Mouse (Mus musculus) liver, adult (tissue): ENCODE measurements at regions not wholly inside any gene's neighbourhood (a gene's known extent, or its start where the extent isn't known, plus 50 kb on each side); places are given as distances from the start of the nearest gene placed in this dataset.

Experiments
- GATA4 ChIP-seq: IDR thresholded peaks from 2 replicates; pipeline ENCODE4 v1.6.1; 2014; ENCODE audit warnings: mild to moderate bottlenecking, low read length; ENCODE audit not compliant: insufficient replicate concordance

- TF ChIP-seq GATA4: no peak
These were observed 613.6 kb upstream of the Pkn2 start for GRCm38 (mm10) chr3:143495389-143495788.

GRCm38 (mm10) chr3:143477916-143478610 lies 596.3 kb upstream of the Pkn2 start:
- TF ChIP-seq GATA4: no peak

GRCm38 (mm10) chr3:143475461-143475860 lies 593.7 kb upstream of the Pkn2 start:
- TF ChIP-seq GATA4: no peak

GRCm38 (mm10) chr3:143447005-143447709 lies 565.4 kb upstream of the Pkn2 start:
- TF ChIP-seq GATA4: no peak

- no peak for TF ChIP-seq GATA4
These were observed 535.6 kb upstream of the Pkn2 start for GRCm38 (mm10) chr3:143417401-143417800.

GRCm38 (mm10) chr3:143411655-143412054 lies 529.9 kb upstream of the Pkn2 start:
- TF ChIP-seq GATA4: no peak

- no peak for TF ChIP-seq GATA4
These were observed 517.2 kb upstream of the Pkn2 start for GRCm38 (mm10) chr3:143398966-143399365.

GRCm38 (mm10) chr3:143384357-143384756 lies 502.6 kb upstream of the Pkn2 start:
- TF ChIP-seq GATA4: no peak

- TF ChIP-seq GATA4: no peak
These were observed 497.4 kb upstream of the Pkn2 start for GRCm38 (mm10) chr3:143379193-143379592.

- TF ChIP-seq GATA4: no peak
These were observed 495.6 kb upstream of the Pkn2 start for GRCm38 (mm10) chr3:143377446-143377845.

GRCm38 (mm10) chr3:143375527-143376061 lies 493.8 kb upstream of the Pkn2 start:
- no peak for TF ChIP-seq GATA4

GRCm38 (mm10) chr3:143373501-143373900 lies 491.7 kb upstream of the Pkn2 start:
- no peak for TF ChIP-seq GATA4

- TF ChIP-seq GATA4: no peak
These were observed 487.2 kb upstream of the Pkn2 start for GRCm38 (mm10) chr3:143369002-143369401.

- TF ChIP-seq GATA4: no peak
These were observed 458.2 kb upstream of the Pkn2 start for GRCm38 (mm10) chr3:143340032-143340431.

- TF ChIP-seq GATA4: no peak
These were observed 451.5 kb upstream of the Pkn2 start for GRCm38 (mm10) chr3:143333339-143333738.

- TF ChIP-seq GATA4: no peak
These were observed 446.7 kb upstream of the Pkn2 start for GRCm38 (mm10) chr3:143328521-143328920.

GRCm38 (mm10) chr3:143327652-143328051 lies 445.8 kb upstream of the Pkn2 start:
- TF ChIP-seq GATA4: no peak

- no peak for TF ChIP-seq GATA4
These were observed 434.7 kb upstream of the Pkn2 start for GRCm38 (mm10) chr3:143316457-143316856.
